Mouse (Mus musculus) limb, embryonic 10.5 days (tissue): Measurements from ENCODE around the gene Zbtb11. TPM values are rescaled to one million over a fixed set of nuclear protein-coding genes. Genes with fewer than 3 reads are reported as not detected.
"Not testable (repeated sequence)": the region's sequence is repeated elsewhere in the genome, so short reads cannot be mapped to it uniquely, and the experiment has no call there.

Experiments used
- DNase-seq: peaks from one replicate; pipeline ENCODE4 v3.0.0-alpha.2; 2017; ENCODE audit warnings: low spot score
- H3K27ac ChIP-seq: fragments of 300-500 bp; sonication (generic); 2 replicates; pipeline ENCODE4 v1.5.1; 2016; ENCODE audit warnings: mild to moderate bottlenecking
- H3K27me3 ChIP-seq: fragments of 300-500 bp; sonication (generic); 2 replicates; pipeline ENCODE4 v1.6.1; 2016; ENCODE audit warnings: low read depth, mild to moderate bottlenecking; ENCODE audit not compliant: poor library complexity, severe bottlenecking
- H3K36me3 ChIP-seq: fragments of 300-500 bp; sonication (generic); 2 replicates; pipeline ENCODE4 v1.6.1; 2016; ENCODE audit warnings: mild to moderate bottlenecking, moderate library complexity
- H3K4me1 ChIP-seq: fragments of 300-500 bp; sonication (generic); 2 replicates; pipeline ENCODE4 v1.6.1; 2016
- H3K4me3 ChIP-seq: fragments of 300-500 bp; sonication (generic); 2 replicates; pipeline ENCODE4 v1.5.1; 2016; ENCODE audit warnings: mild to moderate bottlenecking, moderate library complexity
- H3K9me3 ChIP-seq: fragments of 300-500 bp; sonication (generic); replicated peaks from 2 replicates; pipeline ENCODE4 v1.6.1; 2016; ENCODE audit warnings: mild to moderate bottlenecking
- WGBS: fragments of 180-500 bp; shearing (Covaris S2); methylation state at CpG from one replicate; pipeline ENCODE4 v1.1.7; 2016; 5-methylcytosine and 5-hydroxymethylcytosine counted together
- polyA plus RNA-seq: library from polyadenylated mRNA; unstranded; fragments of >200 nt; fragmentation: Nextera tagmentation; extraction: Ambion mirVana; gene quantifications from 2 replicates; pipeline ENCODE4 v1.2.1, GENCODE M21; 2016

Gene Zbtb11
- polyA plus RNA-seq, result 16.0 and 19.2 TPM in 2 replicates

- Histone ChIP-seq H3K27me3 (no peaks in the 10 kb centered on the region), H3K4me3 (peak within 1 kb of the TSS; percentile 91), H3K9me3 (no peaks in the 10 kb centered on the region), H3K36me3 (peaks cover 52% of the 10 kb centered on the region), H3K4me1 (peaks cover 12% of the 10 kb centered on the region), H3K27ac (peak within 1 kb of the TSS; percentile 89)
- DNase-seq, result peak; percentile 100
- WGBS, result under 1% methylated on average over 84 of the region's 86 CpGs
These were observed at the start of gene Zbtb11 for GRCm38 (mm10) chr16:55973431-55974255. Gene Zbtb11, plus strand, starts transcription at chr16:55973883.

GRCm38 (mm10) chr16:55924010-55924409 lies 49.7 kb upstream of the Zbtb11 start:
- H3K4me3 ChIP-seq, result no peak overlapping the region
- H3K9me3 ChIP-seq, result no peaks in the 10 kb centered on the region
- H3K27me3 ChIP-seq, result no peaks in the 10 kb centered on the region
- H3K27ac ChIP-seq, result no peak overlapping the region
- H3K4me1 ChIP-seq, result no peaks in the 10 kb centered on the region
- WGBS, result 94% methylated on average over 4 of the region's 4 CpGs
- DNase-seq, result no peak
- H3K36me3 ChIP-seq, result peaks cover 89% of the 10 kb centered on the region

- Histone ChIP-seq H3K27ac (peak overlapping the region; percentile 92), H3K36me3 (peaks cover 24% of the 10 kb centered on the region), H3K27me3 (no peaks in the 10 kb centered on the region), H3K4me3 (peak overlapping the region; percentile 79), H3K4me1 (no peaks in the 10 kb centered on the region), H3K9me3 (no peaks in the 10 kb centered on the region)
- peak; percentile 77 for DNase-seq
- 1% methylated on average over 32 of the region's 32 CpGs for WGBS
These were observed 39.9 kb upstream of the Zbtb11 start for GRCm38 (mm10) chr16:55933681-55934343.

- Histone ChIP-seq H3K36me3 (peaks cover 16% of the 10 kb centered on the region), H3K9me3 (no peaks in the 10 kb centered on the region), H3K27ac (peak within 1 kb of the TSS; percentile 92), H3K4me3 (peak within 1 kb of the TSS; percentile 79), H3K27me3 (no peaks in the 10 kb centered on the region), H3K4me1 (no peaks in the 10 kb centered on the region)
- under 1% methylated on average over 24 of the region's 24 CpGs for WGBS
- peak; percentile 85 for DNase-seq
These were observed 39.1 kb upstream of the Zbtb11 start, which contains the start of gene Cep97 for GRCm38 (mm10) chr16:55934453-55935037. Gene Cep97, minus strand, starts transcription at chr16:55934855.

GRCm38 (mm10) chr16:55938761-55939160 lies 34.9 kb upstream of the Zbtb11 start:
- H3K27me3 ChIP-seq, result no peaks in the 10 kb centered on the region
- H3K9me3 ChIP-seq, result no peaks in the 10 kb centered on the region
- no peaks in the 10 kb centered on the region for H3K36me3 ChIP-seq
- peaks cover 3% of the 10 kb centered on the region; the same call in 1 of the 2 replicates for H3K4me1 ChIP-seq
- DNase-seq, result no peak
- H3K4me3 ChIP-seq, result no peak overlapping the region
- H3K27ac ChIP-seq, result no peak overlapping the region
- WGBS, result 86% methylated on average over 4 of the region's 4 CpGs

GRCm38 (mm10) chr16:55939703-55940102 lies 34.0 kb upstream of the Zbtb11 start:
- Histone ChIP-seq H3K9me3 (no peaks in the 10 kb centered on the region), H3K4me1 (peaks cover 7% of the 10 kb centered on the region; the same call in 1 of the 2 replicates), H3K27me3 (no peaks in the 10 kb centered on the region), H3K4me3 (no peak overlapping the region), H3K36me3 (no peaks in the 10 kb centered on the region), H3K27ac (no peak overlapping the region)
- WGBS, result 86% methylated on average over 6 of the region's 6 CpGs
- DNase-seq, result no peak

- no peak overlapping the region for H3K27ac ChIP-seq
- no peak for DNase-seq
- WGBS, result 89% methylated on average over 4 of the region's 4 CpGs
These were observed 32.9 kb upstream of the Zbtb11 start for GRCm38 (mm10) chr16:55940781-55941180.

GRCm38 (mm10) chr16:55947266-55947665 lies 26.4 kb upstream of the Zbtb11 start:
- Histone ChIP-seq H3K4me3 (no peak overlapping the region), H3K27me3 (no peaks in the 10 kb centered on the region), H3K9me3 (no peaks in the 10 kb centered on the region), H3K27ac (no peak overlapping the region), H3K36me3 (no peaks in the 10 kb centered on the region), H3K4me1 (peaks cover 7% of the 10 kb centered on the region; the same call in 1 of the 2 replicates)
- DNase-seq, result no peak
- 83% methylated on average over 3 of the region's 3 CpGs for WGBS

More at GRCm38 (mm10) chr16:55940781-55941180, 32.9 kb upstream of the Zbtb11 start:
- Histone ChIP-seq H3K9me3 (no peaks in the 10 kb centered on the region), H3K4me1 (peaks cover 7% of the 10 kb centered on the region; the same call in 1 of the 2 replicates), H3K36me3 (no peaks in the 10 kb centered on the region), H3K4me3 (no peak overlapping the region), H3K27me3 (no peaks in the 10 kb centered on the region)

- not testable (repeated sequence) for H3K4me1 ChIP-seq, H3K27ac ChIP-seq, H3K4me3 ChIP-seq, H3K9me3 ChIP-seq, H3K36me3 ChIP-seq, H3K27me3 ChIP-seq, DNase-seq
- WGBS, result 84% methylated on average over 2 of the region's 2 CpGs
These were observed 25.7 kb upstream of the Zbtb11 start for GRCm38 (mm10) chr16:55947876-55948410.

GRCm38 (mm10) chr16:55948963-55949362 lies 24.7 kb upstream of the Zbtb11 start:
- no peaks in the 10 kb centered on the region for H3K9me3 ChIP-seq
- H3K27me3 ChIP-seq, result no peaks in the 10 kb centered on the region
- WGBS, result 78% methylated on average over 7 of the region's 7 CpGs
- H3K4me1 ChIP-seq, result peaks cover 2% of the 10 kb centered on the region; the same call in 1 of the 2 replicates
- H3K27ac ChIP-seq, result no peak overlapping the region
- DNase-seq, result no peak
- H3K4me3 ChIP-seq, result no peak overlapping the region
- H3K36me3 ChIP-seq, result no peaks in the 10 kb centered on the region

- no peaks in the 10 kb centered on the region for H3K36me3 ChIP-seq
- H3K27me3 ChIP-seq, result no peaks in the 10 kb centered on the region
- no peak for DNase-seq
- H3K4me1 ChIP-seq, result no peaks in the 10 kb centered on the region
- H3K9me3 ChIP-seq, result no peaks in the 10 kb centered on the region
- no peak overlapping the region for H3K4me3 ChIP-seq
- 72% methylated on average over 3 of the region's 3 CpGs for WGBS
- no peak overlapping the region for H3K27ac ChIP-seq
These were observed 23.2 kb upstream of the Zbtb11 start for GRCm38 (mm10) chr16:55950462-55950861.

GRCm38 (mm10) chr16:55950946-55951678 lies 22.6 kb upstream of the Zbtb11 start:
- Histone ChIP-seq H3K27me3 (no peaks in the 10 kb centered on the region), H3K27ac (no peak overlapping the region), H3K36me3 (no peaks in the 10 kb centered on the region), H3K4me1 (no peaks in the 10 kb centered on the region), H3K9me3 (no peaks in the 10 kb centered on the region), H3K4me3 (no peak overlapping the region)
- peak; percentile 66 for DNase-seq
- 48% methylated on average over 19 of the region's 19 CpGs for WGBS
